Mouse (Mus musculus): ENCODE data around the gene Lrrc36. TPM values are rescaled to one million over a fixed set of nuclear protein-coding genes. Genes with fewer than 3 reads are reported as not detected.
A peak's percentile ranks its signal among the peaks of the same experiment; 100 is the strongest.

The Lrrc36 gene
- polyA plus RNA-seq, 1 experiment from 2014 or later: 1.7 TPM

- Histone ChIP-seq H3K9ac (no peak overlapping the region), H3K4me3 (no peak overlapping the region), H3K4me1 (replicated peaks) (peaks cover 11% of the 10 kb centered on the region), H3K27ac (no peak overlapping the region), H3K36me3 (no peaks in the 10 kb centered on the region), H3K27me3 (no peaks in the 10 kb centered on the region), H3K4me2 (no peak overlapping the region), H3K9me3 (no peaks in the 10 kb centered on the region)
- 82% methylated on average over 5 of the region's 5 CpGs for WGBS
- ATAC-seq (ENCODE audit: low FRiP score): no peak
Observed at GRCm38 (mm10) chr8:105453296-105453695, 39.9 kb downstream of the Lrrc36 start.

GRCm38 (mm10) chr8:105454088-105454487, 40.7 kb downstream of the Lrrc36 start:
- H3K4me1 ChIP-seq (replicated peaks): peaks cover 12% of the 10 kb centered on the region
- no peak overlapping the region for H3K4me2 ChIP-seq
- no peak overlapping the region for H3K4me3 ChIP-seq
- no peaks in the 10 kb centered on the region for H3K27me3 ChIP-seq
- no peak for ATAC-seq (ENCODE audit: low FRiP score)
- no peaks in the 10 kb centered on the region for H3K36me3 ChIP-seq
- 60% methylated on average over 5 of the region's 5 CpGs for WGBS
- H3K9ac ChIP-seq: no peak overlapping the region
- no peak overlapping the region for H3K27ac ChIP-seq
- H3K9me3 ChIP-seq: no peaks in the 10 kb centered on the region

GRCm38 (mm10) chr8:105455218-105455617, 41.8 kb downstream of the Lrrc36 start:
- no peaks in the 10 kb centered on the region for H3K36me3 ChIP-seq

GRCm38 (mm10) chr8:105461085-105461803, 47.9 kb downstream of the Lrrc36 start:
- no peaks in the 10 kb centered on the region for H3K27me3 ChIP-seq
- 73% methylated on average over 13 of the region's 13 CpGs for WGBS
- no peaks in the 10 kb centered on the region for H3K9me3 ChIP-seq
- peaks cover 4% of the 10 kb centered on the region; the same call in 1 of the 2 replicates for H3K36me3 ChIP-seq
- no peak overlapping the region for H3K9ac ChIP-seq
- ATAC-seq (ENCODE audit: low FRiP score): no peak
- peaks cover 40% of the 10 kb centered on the region for H3K4me1 ChIP-seq (replicated peaks)
- H3K4me3 ChIP-seq: no peak overlapping the region
- H3K4me2 ChIP-seq: no peak overlapping the region
- no peak overlapping the region for H3K27ac ChIP-seq

More at GRCm38 (mm10) chr8:105455218-105455617, 41.8 kb downstream of the Lrrc36 start:
- 70% methylated on average over 10 of the region's 10 CpGs for WGBS
- H3K4me3 ChIP-seq: no peak overlapping the region
- no peak overlapping the region for H3K9ac ChIP-seq
- H3K27ac ChIP-seq: no peak overlapping the region
- no peak for ATAC-seq (ENCODE audit: low FRiP score)
- no peaks in the 10 kb centered on the region for H3K27me3 ChIP-seq
- no peaks in the 10 kb centered on the region for H3K9me3 ChIP-seq
- peaks cover 15% of the 10 kb centered on the region for H3K4me1 ChIP-seq (replicated peaks)
- H3K4me2 ChIP-seq: no peak overlapping the region

- Histone ChIP-seq H3K4me1 (replicated peaks) (peaks cover 66% of the 10 kb centered on the region), H3K4me3 (no peak overlapping the region), H3K9me3 (no peaks in the 10 kb centered on the region), H3K9ac (no peak overlapping the region), H3K27me3 (no peaks in the 10 kb centered on the region), H3K4me2 (no peak overlapping the region), H3K27ac (peak overlapping the region; percentile 45), H3K36me3 (peaks cover 20% of the 10 kb centered on the region)
- no peak for ATAC-seq (ENCODE audit: low FRiP score)
- WGBS: 59% methylated on average over 7 of the region's 7 CpGs
Observed at GRCm38 (mm10) chr8:105464595-105464994, 51.2 kb downstream of the Lrrc36 start.

GRCm38 (mm10) chr8:105466246-105466645, 52.9 kb downstream of the Lrrc36 start:
- peaks cover 73% of the 10 kb centered on the region for H3K4me1 ChIP-seq (replicated peaks)
- ATAC-seq (ENCODE audit: low FRiP score): no peak

GRCm38 (mm10) chr8:105466700-105467291, 53.4 kb downstream of the Lrrc36 start:
- Histone ChIP-seq H3K4me2 (no peak overlapping the region), H3K4me3 (no peak overlapping the region), H3K9ac (peak overlapping the region; percentile 24; the same call in 1 of the 2 replicates), H3K27ac (peak overlapping the region; percentile 77), H3K4me1 (replicated peaks) (peaks cover 79% of the 10 kb centered on the region), H3K9me3 (no peaks in the 10 kb centered on the region), H3K36me3 (peaks cover 20% of the 10 kb centered on the region), H3K27me3 (no peaks in the 10 kb centered on the region)
- ATAC-seq (ENCODE audit: low FRiP score): no peak
- WGBS: 66% methylated on average over 7 of the region's 7 CpGs

More at GRCm38 (mm10) chr8:105466246-105466645, 52.9 kb downstream of the Lrrc36 start:
- Histone ChIP-seq H3K36me3 (peaks cover 20% of the 10 kb centered on the region), H3K27me3 (no peaks in the 10 kb centered on the region), H3K4me3 (no peak overlapping the region), H3K9ac (no peak overlapping the region), H3K4me2 (no peak overlapping the region), H3K27ac (peak overlapping the region; percentile 77), H3K9me3 (no peaks in the 10 kb centered on the region)
- WGBS: 87% methylated on average over 6 of the region's 6 CpGs

- H3K9me3 ChIP-seq: no peaks in the 10 kb centered on the region
- no peak overlapping the region for H3K4me3 ChIP-seq
- no peak for ATAC-seq (ENCODE audit: low FRiP score)
- no peaks in the 10 kb centered on the region for H3K27me3 ChIP-seq
- 94% methylated on average over 10 of the region's 10 CpGs for WGBS
- peak overlapping the region; percentile 24; the same call in 1 of the 2 replicates for H3K9ac ChIP-seq
- peaks cover 20% of the 10 kb centered on the region for H3K36me3 ChIP-seq
- H3K27ac ChIP-seq: peak overlapping the region; percentile 77
- peaks cover 84% of the 10 kb centered on the region for H3K4me1 ChIP-seq (replicated peaks)
- H3K4me2 ChIP-seq: no peak overlapping the region
Observed at GRCm38 (mm10) chr8:105467396-105467985, 54.1 kb downstream of the Lrrc36 start.

GRCm38 (mm10) chr8:105468002-105468720, 54.8 kb downstream of the Lrrc36 start:
- H3K9me3 ChIP-seq: no peaks in the 10 kb centered on the region
- WGBS: 92% methylated on average over 27 of the region's 27 CpGs
- no peak for ATAC-seq (ENCODE audit: low FRiP score)
- peaks cover 4% of the 10 kb centered on the region; the same call in 1 of the 2 replicates for H3K27me3 ChIP-seq
- no peak overlapping the region for H3K4me3 ChIP-seq
- H3K4me1 ChIP-seq (replicated peaks): peaks cover 87% of the 10 kb centered on the region
- H3K27ac ChIP-seq: peak overlapping the region; percentile 90
- no peak overlapping the region for H3K9ac ChIP-seq
- H3K36me3 ChIP-seq: peaks cover 20% of the 10 kb centered on the region
- H3K4me2 ChIP-seq: no peak overlapping the region

GRCm38 (mm10) chr8:105469041-105469695, 55.8 kb downstream of the Lrrc36 start:
- 8% methylated on average over 6 of the region's 6 CpGs for WGBS
- H3K4me1 ChIP-seq (replicated peaks): peaks cover 87% of the 10 kb centered on the region

GRCm38 (mm10) chr8:105469816-105470215, 56.4 kb downstream of the Lrrc36 start:
- 67% methylated on average over 5 of the region's 5 CpGs for WGBS
- Histone ChIP-seq H3K27me3 (peaks cover 8% of the 10 kb centered on the region; the same call in 1 of the 2 replicates), H3K4me2 (peak overlapping the region; percentile 64), H3K4me3 (peak overlapping the region; percentile 46), H3K27ac (peak overlapping the region; percentile 90), H3K9me3 (no peaks in the 10 kb centered on the region), H3K4me1 (replicated peaks) (peaks cover 87% of the 10 kb centered on the region), H3K9ac (peak overlapping the region; percentile 75), H3K36me3 (peaks cover 20% of the 10 kb centered on the region)
- ATAC-seq (ENCODE audit: low FRiP score): no peak

More at GRCm38 (mm10) chr8:105469041-105469695, 55.8 kb downstream of the Lrrc36 start:
- Histone ChIP-seq H3K27ac (peak overlapping the region; percentile 90), H3K27me3 (peaks cover 8% of the 10 kb centered on the region; the same call in 1 of the 2 replicates), H3K36me3 (peaks cover 20% of the 10 kb centered on the region), H3K9ac (peak overlapping the region; percentile 75; the same call in 1 of the 2 replicates), H3K4me3 (peak overlapping the region; percentile 46), H3K9me3 (no peaks in the 10 kb centered on the region), H3K4me2 (peak overlapping the region; percentile 64)
- peak; percentile 47 for ATAC-seq (ENCODE audit: low FRiP score)

Measured in hindbrain, embryonic 13.5 days (tissue).